Mouse (Mus musculus) limb, embryonic 10.5 days (tissue): ENCODE results near the gene Gadd45g. TPM values are rescaled to one million over a fixed set of nuclear protein-coding genes. Genes with fewer than 3 reads are reported as not detected.

ENCODE experiments used
- DNase-seq: peaks from one replicate; pipeline ENCODE4 v3.0.0-alpha.2; 2017; ENCODE audit warnings: low spot score
- H3K27ac ChIP-seq: fragments of 300-500 bp; sonication (generic); 2 replicates; pipeline ENCODE4 v1.5.1; 2016; ENCODE audit warnings: mild to moderate bottlenecking
- H3K27me3 ChIP-seq: fragments of 300-500 bp; sonication (generic); 2 replicates; pipeline ENCODE4 v1.6.1; 2016; ENCODE audit warnings: low read depth, mild to moderate bottlenecking; ENCODE audit not compliant: poor library complexity, severe bottlenecking
- H3K36me3 ChIP-seq: fragments of 300-500 bp; sonication (generic); 2 replicates; pipeline ENCODE4 v1.6.1; 2016; ENCODE audit warnings: mild to moderate bottlenecking, moderate library complexity
- H3K4me1 ChIP-seq: fragments of 300-500 bp; sonication (generic); 2 replicates; pipeline ENCODE4 v1.6.1; 2016
- H3K4me3 ChIP-seq: fragments of 300-500 bp; sonication (generic); 2 replicates; pipeline ENCODE4 v1.5.1; 2016; ENCODE audit warnings: mild to moderate bottlenecking, moderate library complexity
- H3K9me3 ChIP-seq: fragments of 300-500 bp; sonication (generic); replicated peaks from 2 replicates; pipeline ENCODE4 v1.6.1; 2016; ENCODE audit warnings: mild to moderate bottlenecking
- WGBS: fragments of 180-500 bp; shearing (Covaris S2); methylation state at CpG from one replicate; pipeline ENCODE4 v1.1.7; 2016; 5-methylcytosine and 5-hydroxymethylcytosine counted together
- polyA plus RNA-seq: library from polyadenylated mRNA; unstranded; fragments of >200 nt; fragmentation: Nextera tagmentation; extraction: Ambion mirVana; gene quantifications from 2 replicates; pipeline ENCODE4 v1.2.1, GENCODE M21; 2016

The Gadd45g gene
- polyA plus RNA-seq, 1 experiment from 2014 or later = 18.6 TPM

GRCm38 (mm10) chr13:51884250-51884649 lies 37.8 kb downstream of the Gadd45g start:
- DNase-seq = no peak
- WGBS = 56% methylated on average over 5 of the region's 5 CpGs
- Histone ChIP-seq H3K36me3 (no peaks in the 10 kb centered on the region), H3K9me3 (no peaks in the 10 kb centered on the region), H3K4me1 (peaks cover 18% of the 10 kb centered on the region), H3K4me3 (no peak overlapping the region), H3K27ac (no peak overlapping the region), H3K27me3 (no peaks in the 10 kb centered on the region)

GRCm38 (mm10) chr13:51885594-51885993 lies 39.1 kb downstream of the Gadd45g start:
- DNase-seq = no peak
- no peaks in the 10 kb centered on the region for H3K9me3 ChIP-seq
- H3K27ac ChIP-seq = no peak overlapping the region
- H3K4me1 ChIP-seq = peaks cover 18% of the 10 kb centered on the region
- no peaks in the 10 kb centered on the region for H3K36me3 ChIP-seq
- no peak overlapping the region for H3K4me3 ChIP-seq
- no peaks in the 10 kb centered on the region for H3K27me3 ChIP-seq
- WGBS = 92% methylated on average over 10 of the region's 10 CpGs

GRCm38 (mm10) chr13:51886085-51886484 lies 39.6 kb downstream of the Gadd45g start:
- DNase-seq = no peak
- Histone ChIP-seq H3K4me1 (peaks cover 18% of the 10 kb centered on the region), H3K27me3 (no peaks in the 10 kb centered on the region), H3K4me3 (no peak overlapping the region), H3K27ac (no peak overlapping the region), H3K9me3 (no peaks in the 10 kb centered on the region), H3K36me3 (no peaks in the 10 kb centered on the region)
- WGBS = 75% methylated on average over 6 of the region's 6 CpGs

DNA sequence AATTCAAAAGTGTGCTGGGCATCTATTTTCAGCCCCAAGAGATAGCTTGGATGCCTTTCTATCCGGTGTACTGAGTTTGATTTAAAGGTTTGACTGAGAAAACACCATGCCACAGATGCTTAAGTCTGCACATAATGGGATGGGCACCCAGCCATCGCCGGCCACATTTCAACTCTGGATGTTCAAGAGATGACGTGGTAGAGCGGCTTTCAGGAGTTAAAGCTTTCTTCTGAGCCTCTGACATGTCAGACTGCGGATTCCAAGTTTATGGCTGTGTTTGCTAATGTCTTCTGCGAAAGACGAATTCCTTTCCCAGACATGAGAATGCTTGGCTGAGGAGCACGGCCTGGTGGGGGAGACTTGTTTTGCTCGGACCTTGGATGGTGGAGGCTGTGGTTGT lies 40.2 kb downstream of the Gadd45g start:
- Histone ChIP-seq H3K4me1 (peaks cover 11% of the 10 kb centered on the region), H3K9me3 (no peaks in the 10 kb centered on the region), H3K36me3 (no peaks in the 10 kb centered on the region), H3K27me3 (no peaks in the 10 kb centered on the region), H3K27ac (no peak overlapping the region), H3K4me3 (no peak overlapping the region)
- no peak for DNase-seq
- WGBS = 84% methylated on average over 10 of the region's 10 CpGs

- Histone ChIP-seq H3K27ac (no peak overlapping the region), H3K4me3 (no peak overlapping the region), H3K36me3 (no peaks in the 10 kb centered on the region), H3K9me3 (no peaks in the 10 kb centered on the region), H3K27me3 (no peaks in the 10 kb centered on the region), H3K4me1 (peaks cover 8% of the 10 kb centered on the region)
- 75% methylated on average over 2 of the region's 2 CpGs for WGBS
- no peak for DNase-seq
These were observed 41.9 kb downstream of the Gadd45g start for GRCm38 (mm10) chr13:51888426-51888825.

DNA sequence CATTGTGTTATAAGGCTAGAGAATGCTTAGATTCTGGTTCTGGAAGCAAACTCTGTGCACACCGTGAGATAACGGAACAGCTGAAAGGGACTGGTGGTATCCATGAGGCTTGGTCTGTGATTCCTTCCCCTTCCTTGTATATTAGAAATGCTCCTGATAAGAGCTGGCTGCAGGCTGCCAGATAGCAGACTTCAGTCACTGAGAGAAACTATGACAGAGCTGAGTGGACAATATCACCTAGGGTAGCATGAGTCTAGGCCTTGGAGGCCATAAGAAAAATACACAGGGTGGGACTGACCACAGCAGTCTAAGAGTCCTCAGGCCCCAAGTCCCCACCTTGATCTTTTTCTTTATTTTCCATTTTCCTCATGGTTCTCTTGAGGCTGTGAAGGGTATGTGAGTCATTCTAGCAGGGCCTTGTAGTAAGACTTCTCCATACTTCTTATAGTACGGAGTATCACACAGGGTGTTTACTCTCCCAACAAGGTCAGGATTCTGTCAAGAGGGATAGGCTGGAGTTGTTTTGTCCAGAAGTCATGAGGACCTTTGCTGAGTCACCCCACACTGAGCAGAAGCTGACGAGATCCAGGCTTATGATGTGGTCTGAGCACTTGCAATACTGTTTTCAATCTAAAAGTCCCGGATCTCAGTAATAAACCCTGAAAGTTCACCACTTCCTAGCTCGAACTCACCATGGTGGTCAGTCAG lies 45.5 kb downstream of the Gadd45g start:
- H3K4me1 ChIP-seq = no peaks in the 10 kb centered on the region
- 89% methylated on average over 6 of the region's 6 CpGs for whole genome bisulfite sequencing
- H3K9me3 ChIP-seq = no peaks in the 10 kb centered on the region
- no peak overlapping the region for H3K4me3 ChIP-seq
- DNase-seq = no peak
- no peaks in the 10 kb centered on the region for H3K27me3 ChIP-seq
- H3K36me3 ChIP-seq = no peaks in the 10 kb centered on the region
- H3K27ac ChIP-seq = no peak overlapping the region

DNA sequence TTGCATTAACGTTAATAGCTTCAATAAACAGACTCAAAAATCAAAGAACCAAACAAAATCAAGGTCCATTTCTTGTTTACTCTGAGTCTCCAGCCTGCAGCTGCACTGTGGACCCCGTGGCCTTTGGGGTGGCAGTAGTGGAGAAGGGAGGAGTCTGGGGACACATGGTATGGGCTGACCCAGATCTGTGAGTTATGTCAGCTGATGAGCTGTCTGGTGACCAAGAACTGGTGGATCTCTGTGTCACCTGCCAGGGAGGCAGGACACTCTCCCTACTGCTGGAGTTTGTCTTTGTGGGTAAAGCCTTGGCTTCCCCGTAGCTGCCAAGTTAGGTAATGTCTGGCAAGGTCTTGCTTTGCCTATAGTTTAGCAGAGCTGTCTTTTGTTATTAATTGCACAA lies 51.1 kb downstream of the Gadd45g start:
- 93% methylated on average over 3 of the region's 3 CpGs for WGBS
- DNase-seq = no peak
- Histone ChIP-seq H3K9me3 (no peaks in the 10 kb centered on the region), H3K4me1 (peaks cover 18% of the 10 kb centered on the region), H3K27me3 (no peaks in the 10 kb centered on the region), H3K27ac (no peak overlapping the region), H3K36me3 (no peaks in the 10 kb centered on the region), H3K4me3 (no peak overlapping the region)

Other genes with a start within 250 kb of the Gadd45g start
- gene Cks2, start 201.4 kb upstream of the Gadd45g start, polyA plus RNA-seq = 393 and 424 TPM in 2 replicates
- gene Secisbp2, start 195.0 kb upstream of the Gadd45g start, polyA plus RNA-seq = 25.4 and 27.8 TPM in 2 replicates
- 5.9 and 6.0 TPM in 2 replicates for gene Sema4d, start 52.9 kb upstream of the Gadd45g start, polyA plus RNA-seq